Mouse (Mus musculus) testis, adult 2 months (tissue): Measurements from ENCODE around the gene Pou5f1.

Source experiments
- CTCF ChIP-seq: fragments of 200-500 bp; IDR thresholded peaks from 2 replicates; pipeline ENCODE4 v1.5.1; 2012; ENCODE audit warnings: low read depth, mild to moderate bottlenecking, inconsistent platforms, low read length, moderate library complexity; ENCODE audit not compliant: control insufficient read depth, insufficient read depth, insufficient replicate concordance
- POLR2A ChIP-seq: fragments of 200-500 bp; IDR thresholded peaks from 2 replicates; pipeline ENCODE4 v1.6.1; 2012; ENCODE audit warnings: low read depth, mild to moderate bottlenecking, inconsistent platforms, low read length, moderate library complexity; ENCODE audit not compliant: control insufficient read depth

DNA sequence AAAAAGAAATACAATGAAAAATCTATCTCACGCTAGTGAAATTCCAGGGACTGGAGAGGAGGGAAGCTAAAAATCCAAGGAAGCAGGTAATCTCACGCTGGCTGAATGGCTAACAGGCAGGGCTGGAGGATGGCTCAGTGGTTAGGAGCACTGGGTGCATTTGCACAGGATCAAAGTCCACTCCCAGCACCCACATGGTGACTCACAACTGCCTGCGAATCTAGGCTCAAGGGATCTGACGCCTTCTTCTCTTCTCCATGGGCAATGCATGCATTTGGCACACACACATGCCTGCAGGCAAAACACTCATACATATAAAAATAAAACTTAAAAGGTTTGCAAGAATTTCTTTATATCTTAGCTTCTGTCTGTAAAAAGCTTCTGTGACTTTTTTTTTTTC lies 31.6 kb downstream of the Pou5f1 start:
- no peak for TF ChIP-seq CTCF
- no peak for TF ChIP-seq POLR2A
